Mouse (Mus musculus): Measurements from ENCODE around the gene Gm572. TPM values are rescaled to one million over a fixed set of nuclear protein-coding genes. Genes with fewer than 3 reads are reported as not detected.

The Gm572 gene
- polyA plus RNA-seq, 1 experiment from 2014 or later, result not detected

GRCm38 (mm10) chr4:148622485-148622884 lies 20.6 kb upstream of the Gm572 start:
- peaks cover 41% of the 10 kb centered on the region for H3K36me3 ChIP-seq (ENCODE audit: insufficient read depth, low read length)
- DNase-seq (ENCODE audit: low spot score) (no peak), ATAC-seq (no peak)
- H3K27me3 ChIP-seq (replicated peaks; ENCODE audit: insufficient read depth, low read length), result no peaks in the 10 kb centered on the region
- H3K4me1 ChIP-seq (ENCODE audit: insufficient read depth, low read depth, low read length), result peaks cover 2% of the 10 kb centered on the region; the same call in 1 of the 2 replicates
- H3K4me2 ChIP-seq (replicated peaks; ENCODE audit: low read depth, low read length), result no peak overlapping the region
- 77% methylated on average over 4 of the region's 4 CpGs for WGBS
- H3K27ac ChIP-seq (ENCODE audit: low read length), result no peak overlapping the region
- TF ChIP-seq EP300 (IDR thresholded peaks at IDR 0.05) (no peak), CTCF (IDR thresholded peaks at IDR 0.05) (no peak)
- H3K9me3 ChIP-seq (ENCODE audit: low read length), result no peaks in the 10 kb centered on the region
- no peak overlapping the region for H3K9ac ChIP-seq (replicated peaks; ENCODE audit: low read depth)
- H3K4me3 ChIP-seq (ENCODE audit: low read depth, low read length), result no peak overlapping the region

GRCm38 (mm10) chr4:148623609-148624008 lies 19.5 kb upstream of the Gm572 start:
- DNase-seq (ENCODE audit: low spot score), result no peak
- H3K9ac ChIP-seq (replicated peaks; ENCODE audit: low read depth), result no peak overlapping the region
- 77% methylated on average over 4 of the region's 4 CpGs for WGBS

GRCm38 (mm10) chr4:148625010-148625409 lies 18.1 kb upstream of the Gm572 start:
- WGBS, result 71% methylated on average over 10 of the region's 10 CpGs
- no peak overlapping the region for H3K9ac ChIP-seq (replicated peaks; ENCODE audit: low read depth)
- H3K36me3 ChIP-seq (ENCODE audit: insufficient read depth, low read length), result peaks cover 24% of the 10 kb centered on the region; the same call in 1 of the 2 replicates
- TF ChIP-seq EP300 (IDR thresholded peaks at IDR 0.05) (no peak), CTCF (IDR thresholded peaks at IDR 0.05) (peak; percentile 19; the same call in 1 of the 2 replicates)
- peak overlapping the region; percentile 67; the same call in 1 of the 2 replicates for H3K4me2 ChIP-seq (replicated peaks; ENCODE audit: low read depth, low read length)
- DNase-seq (ENCODE audit: low spot score), result no peak
- no peaks in the 10 kb centered on the region for H3K9me3 ChIP-seq (ENCODE audit: low read length)
- no peak overlapping the region for H3K4me3 ChIP-seq (ENCODE audit: low read depth, low read length)
- no peaks in the 10 kb centered on the region for H3K27me3 ChIP-seq (replicated peaks; ENCODE audit: insufficient read depth, low read length)
- H3K4me1 ChIP-seq (ENCODE audit: insufficient read depth, low read depth, low read length), result peaks cover 2% of the 10 kb centered on the region; the same call in 1 of the 2 replicates
- no peak for ATAC-seq
- no peak overlapping the region for H3K27ac ChIP-seq (ENCODE audit: low read length)

More at GRCm38 (mm10) chr4:148623609-148624008, 19.5 kb upstream of the Gm572 start:
- TF ChIP-seq EP300 (IDR thresholded peaks at IDR 0.05), result no peak
- Histone ChIP-seq H3K4me1 (ENCODE audit: insufficient read depth, low read depth, low read length) (peaks cover 2% of the 10 kb centered on the region; the same call in 1 of the 2 replicates), H3K27me3 (replicated peaks; ENCODE audit: insufficient read depth, low read length) (no peaks in the 10 kb centered on the region), H3K4me2 (replicated peaks; ENCODE audit: low read depth, low read length) (no peak overlapping the region), H3K4me3 (ENCODE audit: low read depth, low read length) (no peak overlapping the region), H3K9me3 (ENCODE audit: low read length) (no peaks in the 10 kb centered on the region), H3K27ac (ENCODE audit: low read length) (no peak overlapping the region), H3K36me3 (ENCODE audit: insufficient read depth, low read length) (peaks cover 37% of the 10 kb centered on the region)
- ATAC-seq, result no peak

GRCm38 (mm10) chr4:148625756-148626622 lies 17.1 kb upstream of the Gm572 start:
- ATAC-seq (peak; percentile 67), DNase-seq (ENCODE audit: low spot score) (peak; percentile 80)
- H3K27ac ChIP-seq (ENCODE audit: low read length), result peak overlapping the region; percentile 99
- H3K4me1 ChIP-seq (ENCODE audit: insufficient read depth, low read depth, low read length), result peaks cover 2% of the 10 kb centered on the region; the same call in 1 of the 2 replicates
- H3K9ac ChIP-seq (replicated peaks; ENCODE audit: low read depth), result peak overlapping the region; percentile 100
- peak overlapping the region; percentile 67 for H3K4me2 ChIP-seq (replicated peaks; ENCODE audit: low read depth, low read length)
- H3K36me3 ChIP-seq (ENCODE audit: insufficient read depth, low read length), result peaks cover 21% of the 10 kb centered on the region; the same call in 1 of the 2 replicates
- peak overlapping the region; percentile 89 for H3K4me3 ChIP-seq (ENCODE audit: low read depth, low read length)
- no peaks in the 10 kb centered on the region for H3K9me3 ChIP-seq (ENCODE audit: low read length)
- no peaks in the 10 kb centered on the region for H3K27me3 ChIP-seq (replicated peaks; ENCODE audit: insufficient read depth, low read length)
- TF ChIP-seq EP300 (IDR thresholded peaks at IDR 0.05) (no peak), CTCF (IDR thresholded peaks at IDR 0.05) (no peak)
- WGBS, result under 1% methylated on average over 57 of the region's 57 CpGs

- Histone ChIP-seq H3K9me3 (ENCODE audit: low read length) (no peaks in the 10 kb centered on the region), H3K36me3 (ENCODE audit: insufficient read depth, low read length) (peaks cover 15% of the 10 kb centered on the region; the same call in 1 of the 2 replicates), H3K27me3 (replicated peaks; ENCODE audit: insufficient read depth, low read length) (no peaks in the 10 kb centered on the region), H3K27ac (ENCODE audit: low read length) (peak within 1 kb of the TSS; percentile 99), H3K4me1 (ENCODE audit: insufficient read depth, low read depth, low read length) (peaks cover 2% of the 10 kb centered on the region; the same call in 1 of the 2 replicates), H3K9ac (replicated peaks; ENCODE audit: low read depth) (peak within 1 kb of the TSS; percentile 100), H3K4me2 (replicated peaks; ENCODE audit: low read depth, low read length) (peak within 1 kb of the TSS; percentile 67), H3K4me3 (ENCODE audit: low read depth, low read length) (peak within 1 kb of the TSS; percentile 89)
- TF ChIP-seq EP300 (IDR thresholded peaks at IDR 0.05) (peak; percentile 50; the same call in 1 of the 2 replicates), CTCF (IDR thresholded peaks at IDR 0.05) (peak; percentile 37; the same call in 1 of the 2 replicates)
- ATAC-seq (peak; percentile 96), DNase-seq (ENCODE audit: low spot score) (peak; percentile 97)
- WGBS, result 2% methylated on average over 51 of the region's 51 CpGs
Observed at GRCm38 (mm10) chr4:148626623-148627185, 16.4 kb upstream of the Gm572 start, which contains the start of gene Tardbp. Gene Tardbp (minus strand): TSS chr4:148627019.

- Histone ChIP-seq H3K36me3 (ENCODE audit: insufficient read depth, low read length) (0 out of 2 replicates have a peak, but pooled peaks cover 10% of the 10 kb centered on the region), H3K27me3 (replicated peaks; ENCODE audit: insufficient read depth, low read length) (no peaks in the 10 kb centered on the region), H3K4me3 (ENCODE audit: low read depth, low read length) (no peak overlapping the region), H3K9ac (replicated peaks; ENCODE audit: low read depth) (no peak overlapping the region), H3K4me1 (ENCODE audit: insufficient read depth, low read depth, low read length) (peaks cover 2% of the 10 kb centered on the region; the same call in 1 of the 2 replicates), H3K27ac (ENCODE audit: low read length) (no peak overlapping the region), H3K4me2 (replicated peaks; ENCODE audit: low read depth, low read length) (peak overlapping the region; percentile 67), H3K9me3 (ENCODE audit: low read length) (no peaks in the 10 kb centered on the region)
- no peak for TF ChIP-seq CTCF (IDR thresholded peaks at IDR 0.05)
- TF ChIP-seq EP300 (IDR thresholded peaks at IDR 0.05), result no peak
- 64% methylated on average over 3 of the region's 3 CpGs for WGBS
- DNase-seq (ENCODE audit: low spot score) (no peak), ATAC-seq (peak; percentile 0; the same call in 1 of the 2 replicates)
Observed at GRCm38 (mm10) chr4:148627246-148627645, 15.9 kb upstream of the Gm572 start.

Measured in lung, postnatal 0 days (tissue).